Mouse (Mus musculus) spleen, adult 2 months (tissue): ENCODE results near the gene Slc44a3. TPM values are rescaled to one million over a fixed set of nuclear protein-coding genes. Genes with fewer than 3 reads are reported as not detected.

Source experiments
- DNase-seq, 2 experiments: peaks; one replicate each; pipeline versions ENCODE4 v3.0.0 to v3.0.0-alpha.2; 2012 to 2021; ENCODE audit warnings: low spot score in 2 of 2, low read depth in 1 of 2
- H3K27ac ChIP-seq: fragments of 200-500 bp; 2 replicates; pipeline ENCODE4 v1.5.1; 2012; ENCODE audit warnings: low read length, inconsistent platforms; ENCODE audit not compliant: insufficient read depth
- H3K27me3 ChIP-seq: fragments of 200-500 bp; 2 replicates; pipeline ENCODE4 v1.6.1; 2012; ENCODE audit warnings: mild to moderate bottlenecking, moderate library complexity, low read length, inconsistent platforms; ENCODE audit not compliant: control insufficient read depth, insufficient read depth
- H3K36me3 ChIP-seq: fragments of 200-500 bp; 2 replicates; pipeline ENCODE4 v1.6.1; 2012; ENCODE audit warnings: mild to moderate bottlenecking, low read length, inconsistent platforms; ENCODE audit not compliant: control insufficient read depth, insufficient read depth
- H3K4me1 ChIP-seq: fragments of 200-500 bp; 2 replicates; pipeline ENCODE4 v1.6.1; 2011; ENCODE audit warnings: inconsistent platforms; ENCODE audit not compliant: control insufficient read depth, insufficient read depth, insufficient read length
- H3K4me3 ChIP-seq: fragments of 200-500 bp; 2 replicates; pipeline ENCODE4 v1.5.1; 2011; ENCODE audit warnings: mild to moderate bottlenecking, inconsistent platforms; ENCODE audit not compliant: insufficient read depth, insufficient read length; ENCODE audit errors: extremely low read depth
- CTCF ChIP-seq: fragments of 200-500 bp; IDR thresholded peaks from 2 replicates; pipeline ENCODE4 v1.5.1; 2011; ENCODE audit warnings: mild to moderate bottlenecking, inconsistent platforms; ENCODE audit not compliant: insufficient read depth, insufficient read length, insufficient replicate concordance; ENCODE audit errors: extremely low read depth
- POLR2A ChIP-seq: fragments of 200-500 bp; IDR thresholded peaks from 2 replicates; pipeline ENCODE4 v1.6.1; 2011; ENCODE audit warnings: low read depth, low read length, inconsistent platforms
- WGBS: fragments of 180-500 bp; shearing (Covaris S2); methylation state at CpG from one replicate; pipeline ENCODE4 v1.1.7; 2018; 5-methylcytosine and 5-hydroxymethylcytosine counted together
- polyA plus RNA-seq: library from polyadenylated mRNA; depleted of rRNA; stranded (reverse); fragments of >200 nt; gene quantifications from 2 replicates; pipeline ENCODE4 v1.2.3, GENCODE M21; 2012

Gene Slc44a3
- polyA plus RNA-seq, 1 experiment: 0.29 TPM

DNA sequence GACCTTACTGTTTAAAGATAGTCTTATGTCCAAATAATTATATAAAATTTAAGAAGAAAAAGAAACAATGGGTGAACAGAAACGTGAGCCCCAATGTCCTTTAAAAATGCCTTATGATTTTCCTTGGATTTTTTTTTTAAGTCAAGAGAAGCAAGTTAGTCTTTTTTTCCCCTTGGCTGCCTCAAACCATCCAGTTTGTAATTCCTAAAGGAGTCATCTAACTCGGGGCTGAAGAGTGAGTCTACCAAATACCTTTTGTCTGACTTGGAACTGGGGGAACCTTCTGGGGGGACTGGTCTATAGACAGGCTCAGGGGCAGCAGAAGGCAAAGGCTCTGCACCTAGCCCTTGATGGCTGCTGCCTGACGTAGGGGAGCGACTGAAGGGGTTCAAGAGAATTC lies 42.2 kb upstream of the Slc44a3 start:
- no peak for DNase-seq
- no peak overlapping the region for H3K4me3 ChIP-seq
- TF ChIP-seq CTCF (no peak), POLR2A (no peak)
- WGBS: 85% methylated on average over 4 of the region's 4 CpGs
- no peaks in the 10 kb centered on the region for H3K36me3 ChIP-seq
- H3K27ac ChIP-seq: no peak overlapping the region
- H3K27me3 ChIP-seq: no peaks in the 10 kb centered on the region
- no peaks in the 10 kb centered on the region for H3K4me1 ChIP-seq

DNA sequence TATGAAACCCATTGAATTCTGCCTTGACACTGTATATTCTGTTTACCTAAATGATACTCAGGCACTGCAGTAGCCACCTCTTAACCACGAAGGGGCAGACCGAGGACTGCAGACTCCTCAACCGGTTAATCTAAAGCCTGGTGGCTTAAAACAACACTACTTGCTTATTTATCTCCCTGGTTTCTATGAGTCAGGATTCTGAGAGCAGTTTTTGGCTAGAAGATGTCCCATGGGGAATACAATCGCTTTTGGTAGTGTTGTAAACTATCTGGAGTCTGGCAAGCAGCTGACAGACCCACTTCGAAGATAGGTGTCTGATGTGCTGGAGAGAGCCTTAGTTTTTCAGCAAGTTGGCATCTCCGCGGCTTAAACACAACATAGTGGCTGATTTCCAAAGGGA lies 41.7 kb upstream of the Slc44a3 start:
- no peaks in the 10 kb centered on the region for H3K27me3 ChIP-seq
- H3K4me3 ChIP-seq: no peak overlapping the region
- TF ChIP-seq CTCF (no peak), POLR2A (no peak)
- no peaks in the 10 kb centered on the region for H3K4me1 ChIP-seq
- no peak overlapping the region for H3K27ac ChIP-seq
- WGBS: 84% methylated on average over 7 of the region's 7 CpGs
- DNase-seq: no peak
- no peaks in the 10 kb centered on the region for H3K36me3 ChIP-seq

DNA sequence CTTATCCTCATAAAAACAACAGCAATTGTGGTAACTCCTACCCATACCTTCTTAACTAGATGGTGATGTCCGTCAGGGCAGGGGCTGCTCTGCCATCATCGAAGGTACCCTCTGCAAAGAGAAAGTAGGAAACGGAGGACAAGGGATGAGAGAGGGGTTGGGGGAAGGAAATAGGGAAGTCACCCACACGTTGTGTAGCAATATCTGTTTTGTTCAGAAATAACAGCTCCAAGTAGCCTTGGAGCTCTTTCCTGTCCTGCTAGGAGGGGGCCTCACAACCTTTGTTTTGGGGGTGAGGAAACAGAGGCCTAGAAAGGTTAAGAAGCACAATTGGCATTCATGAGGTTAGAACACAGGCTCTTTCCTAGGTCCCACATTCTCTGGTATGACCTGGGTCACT lies 39.3 kb upstream of the Slc44a3 start:
- no peak for DNase-seq
- no peaks in the 10 kb centered on the region for H3K27me3 ChIP-seq
- WGBS: 34% methylated on average over 4 of the region's 4 CpGs
- no peak overlapping the region for H3K27ac ChIP-seq
- no peaks in the 10 kb centered on the region for H3K4me1 ChIP-seq
- no peak overlapping the region for H3K4me3 ChIP-seq
- no peak for TF ChIP-seq POLR2A
- no peak for TF ChIP-seq CTCF
- no peaks in the 10 kb centered on the region for H3K36me3 ChIP-seq

DNA sequence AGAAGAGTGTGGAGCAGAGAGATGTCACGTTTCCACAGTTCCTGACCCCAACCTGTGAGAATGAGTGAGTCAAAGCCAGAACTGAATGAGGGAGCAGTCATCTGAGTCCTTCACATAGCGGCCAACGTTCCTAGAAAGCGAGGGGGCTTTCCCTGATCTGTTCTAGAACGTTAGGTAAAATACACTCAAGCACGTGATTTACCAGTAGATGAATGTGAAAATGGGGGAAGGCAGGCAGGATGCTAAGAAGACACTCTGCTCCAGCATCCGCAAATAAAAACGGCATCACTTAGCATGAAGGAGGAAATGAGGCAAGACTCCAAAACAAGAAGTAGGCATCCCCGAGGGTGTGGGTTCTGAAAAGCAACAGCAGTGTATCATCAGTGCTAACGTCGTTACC lies 38.4 kb upstream of the Slc44a3 start:
- no peaks in the 10 kb centered on the region for H3K27me3 ChIP-seq
- no peaks in the 10 kb centered on the region for H3K36me3 ChIP-seq
- DNase-seq: no peak
- 66% methylated on average over 11 of the region's 11 CpGs for WGBS
- no peak overlapping the region for H3K27ac ChIP-seq
- H3K4me1 ChIP-seq: no peaks in the 10 kb centered on the region
- H3K4me3 ChIP-seq: no peak overlapping the region
- TF ChIP-seq POLR2A: no peak
- no peak for TF ChIP-seq CTCF

DNA sequence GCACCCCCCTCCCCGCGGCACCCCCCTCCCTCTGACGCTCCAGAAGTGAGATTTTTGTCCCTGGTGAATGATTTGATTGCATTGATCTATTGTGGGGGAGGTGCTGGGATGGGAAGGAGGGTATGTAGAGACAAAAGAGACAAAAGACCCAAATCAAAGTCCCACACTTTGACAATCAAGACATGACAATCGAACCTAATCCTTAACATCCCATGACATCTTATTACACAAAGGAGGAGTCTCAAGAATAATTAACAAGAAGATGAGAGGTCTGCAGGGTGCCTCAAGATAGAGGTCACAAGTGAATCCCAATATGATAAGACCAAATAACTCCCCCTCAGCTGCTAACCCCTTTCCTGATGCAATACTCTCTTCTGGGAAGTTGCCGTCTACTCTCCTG lies 37.6 kb upstream of the Slc44a3 start:
- H3K27ac ChIP-seq: no peak overlapping the region
- 86% methylated on average over 5 of the region's 5 CpGs for WGBS
- no peaks in the 10 kb centered on the region for H3K27me3 ChIP-seq

DNA sequence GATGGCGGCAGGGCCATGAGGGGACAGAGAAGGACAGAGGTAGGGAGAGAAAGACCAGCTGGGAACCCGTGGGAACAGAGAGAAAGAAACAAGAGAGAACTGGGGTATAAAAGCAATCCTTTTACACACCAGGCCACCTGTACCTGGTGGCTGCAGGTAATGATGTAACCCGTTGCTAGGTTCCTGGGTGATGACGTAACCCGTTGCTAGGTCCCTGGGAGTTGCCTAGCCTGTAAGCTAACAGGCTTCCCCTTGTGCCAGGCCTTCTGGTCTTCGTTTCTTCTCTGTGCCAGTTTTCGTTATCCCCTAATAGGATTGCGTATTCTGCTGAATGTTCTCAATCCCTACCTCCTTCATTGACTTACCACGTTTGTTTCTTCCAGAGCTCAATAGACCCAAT lies 36.8 kb upstream of the Slc44a3 start:
- no peaks in the 10 kb centered on the region for H3K4me1 ChIP-seq
- WGBS: 87% methylated on average over 9 of the region's 9 CpGs
- DNase-seq: no peak
- no peak overlapping the region for H3K4me3 ChIP-seq
- no peaks in the 10 kb centered on the region for H3K27me3 ChIP-seq
- H3K27ac ChIP-seq: no peak overlapping the region
- H3K36me3 ChIP-seq: no peaks in the 10 kb centered on the region
- TF ChIP-seq CTCF: no peak
- TF ChIP-seq POLR2A: no peak

More for the DNA sequence above, 37.6 kb upstream of the Slc44a3 start:
- Histone ChIP-seq H3K36me3 (no peaks in the 10 kb centered on the region), H3K4me1 (no peaks in the 10 kb centered on the region), H3K4me3 (no peak overlapping the region)
- TF ChIP-seq POLR2A: no peak
- TF ChIP-seq CTCF: no peak
- DNase-seq: no peak

DNA sequence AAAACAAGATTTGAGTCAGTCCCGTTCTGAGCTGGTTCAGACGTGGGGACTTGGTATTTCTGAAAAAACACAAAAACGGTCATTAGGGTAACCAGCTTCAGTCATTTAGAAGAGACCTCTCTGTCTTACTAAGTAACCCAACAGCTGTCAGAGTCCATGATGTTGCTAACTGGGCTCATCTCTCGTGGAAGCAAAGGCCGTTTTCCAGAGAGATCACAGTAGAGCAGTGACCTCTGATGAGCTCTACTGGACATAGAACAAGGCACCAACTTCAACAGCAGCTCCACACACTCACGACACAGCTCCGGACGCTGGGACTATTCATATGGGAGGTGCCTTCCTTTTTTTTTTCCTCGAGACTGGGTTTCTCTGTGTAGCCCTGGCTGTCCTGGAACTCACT lies 35.7 kb upstream of the Slc44a3 start:
- DNase-seq: no peak
- TF ChIP-seq CTCF (no peak), POLR2A (no peak)
- H3K27ac ChIP-seq: no peak overlapping the region
- H3K27me3 ChIP-seq: no peaks in the 10 kb centered on the region
- H3K4me1 ChIP-seq: no peaks in the 10 kb centered on the region
- WGBS: 84% methylated on average over 9 of the region's 9 CpGs
- H3K4me3 ChIP-seq: no peak overlapping the region
- no peaks in the 10 kb centered on the region for H3K36me3 ChIP-seq

DNA sequence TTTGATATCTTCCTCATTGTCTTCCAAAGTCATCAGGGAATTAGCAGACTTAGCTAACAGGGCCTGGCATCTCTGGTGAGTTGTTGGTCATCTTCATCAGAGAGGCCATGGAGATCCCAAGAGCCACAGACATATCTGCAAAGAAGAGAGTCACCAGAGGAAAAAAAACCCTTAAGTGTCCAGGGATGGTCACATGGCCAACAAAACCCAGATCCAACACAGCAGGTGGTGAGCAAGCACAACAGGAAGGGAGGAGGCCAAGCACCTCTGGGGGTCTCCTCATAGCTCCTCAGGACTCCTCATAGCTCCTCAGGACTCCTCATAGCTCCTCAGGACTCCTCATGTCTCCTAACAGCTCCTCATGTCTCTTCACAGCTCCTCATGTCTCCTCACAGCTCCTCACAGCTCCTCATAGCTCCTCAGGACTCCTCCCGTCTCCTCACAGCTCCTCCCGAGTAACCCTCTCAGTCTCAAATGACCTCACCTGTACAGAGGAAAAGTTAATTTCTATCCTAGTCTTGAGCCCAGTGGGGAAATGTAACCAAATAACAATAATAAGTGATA lies 35.2 kb upstream of the Slc44a3 start:
- no peak for DNase-seq
- no peaks in the 10 kb centered on the region for H3K36me3 ChIP-seq
- no peaks in the 10 kb centered on the region for H3K27me3 ChIP-seq
- no peak for TF ChIP-seq POLR2A
- no peak for TF ChIP-seq CTCF
- no peak overlapping the region for H3K4me3 ChIP-seq
- no peaks in the 10 kb centered on the region for H3K4me1 ChIP-seq
- WGBS: 84% methylated on average over 2 of the region's 2 CpGs
- H3K27ac ChIP-seq: no peak overlapping the region; the same call in 1 of the 2 replicates
